Mouse (Mus musculus) intestine, embryonic 14.5 days (tissue): ENCODE results near the gene Naif1. TPM values are rescaled to one million over a fixed set of nuclear protein-coding genes. Genes with fewer than 3 reads are reported as not detected.
"Not testable (repeated sequence)": the region's sequence is repeated elsewhere in the genome, so short reads cannot be mapped to it uniquely, and the experiment has no call there.

ENCODE experiments used
- ATAC-seq: fragments of 200-750 bp; cut with Nextera tagmentation; replicated peaks from 2 replicates; pipeline ENCODE4 v1.8.0; 2017; ENCODE audit warnings: low read depth, moderate number of reproducible peaks, moderate TSS enrichment, moderate library complexity; ENCODE audit not compliant: low FRiP score, low TSS enrichment
- DNase-seq: peaks from one replicate; pipeline ENCODE4 v3.0.0-alpha.2; 2018; ENCODE audit warnings: low spot score
- H3K27ac ChIP-seq: fragments of 300-500 bp; sonication (generic); 2 replicates; pipeline ENCODE4 v1.5.1; 2014; ENCODE audit warnings: low read depth, mild to moderate bottlenecking, control low read depth
- H3K27me3 ChIP-seq: fragments of 300-500 bp; sonication (generic); replicated peaks from 2 replicates; pipeline ENCODE4 v1.6.1; 2014; ENCODE audit warnings: low read length, control low read depth; ENCODE audit not compliant: control insufficient read depth, insufficient read depth
- H3K36me3 ChIP-seq: fragments of 300-500 bp; sonication (generic); 2 replicates; pipeline ENCODE4 v1.6.1; 2014; ENCODE audit warnings: low read length, control low read depth; ENCODE audit not compliant: control insufficient read depth, insufficient read depth
- H3K4me1 ChIP-seq: fragments of 300-500 bp; sonication (generic); replicated peaks from 2 replicates; pipeline ENCODE4 v1.6.1; 2014; ENCODE audit warnings: low read length, control low read depth, mixed read lengths; ENCODE audit not compliant: control insufficient read depth, insufficient read depth
- H3K4me2 ChIP-seq: fragments of 300-500 bp; sonication (generic); 2 replicates; pipeline ENCODE4 v1.6.1; 2014; ENCODE audit warnings: low read length
- H3K4me3 ChIP-seq: fragments of 300-500 bp; sonication (generic); 2 replicates; pipeline ENCODE4 v1.5.1; 2014; ENCODE audit warnings: low read depth, low read length, control low read depth, mixed read lengths
- H3K9ac ChIP-seq: fragments of 300-500 bp; sonication (generic); 2 replicates; pipeline ENCODE4 v1.6.1; 2014; ENCODE audit warnings: mild to moderate bottlenecking, low read length
- H3K9me3 ChIP-seq: fragments of 300-500 bp; sonication (generic); 2 replicates; pipeline ENCODE4 v1.6.1; 2016; ENCODE audit warnings: low read length, control low read depth; ENCODE audit not compliant: control insufficient read depth
- WGBS: fragments of 180-500 bp; shearing (Covaris S2); extraction: QIAGEN DNeasy Blood & Tissue Kit; methylation state at CpG from one replicate; pipeline ENCODE4 v1.1.7; 2014; 5-methylcytosine and 5-hydroxymethylcytosine counted together
- polyA plus RNA-seq: library from polyadenylated mRNA; unstranded; fragments of >200 nt; fragmentation: Nextera tagmentation; extraction: Ambion mirVana; gene quantifications from 2 replicates; pipeline ENCODE4 v1.2.1, GENCODE M21; 2014

The Naif1 gene
- polyA plus RNA-seq, 1 experiment from 2014 or later: 6.0 TPM

GRCm38 (mm10) chr2:32458300-32458699, 8.0 kb downstream of the Naif1 start:
- H3K27me3 ChIP-seq: no peaks in the 10 kb centered on the region
- DNase-seq (no peak), ATAC-seq (no peak)
- H3K27ac ChIP-seq: no peak overlapping the region
- no peaks in the 10 kb centered on the region for H3K9me3 ChIP-seq
- H3K36me3 ChIP-seq: peaks cover 8% of the 10 kb centered on the region; the same call in 1 of the 2 replicates
- no peak overlapping the region for H3K4me3 ChIP-seq
- WGBS: 82% methylated on average over 2 of the region's 2 CpGs
- no peak overlapping the region for H3K9ac ChIP-seq
- H3K4me2 ChIP-seq: no peak overlapping the region
- 0 out of 2 replicates have a peak, but pooled peaks cover 5% of the 10 kb centered on the region for H3K4me1 ChIP-seq

GRCm38 (mm10) chr2:32459657-32460056, 9.4 kb downstream of the Naif1 start:
- no peak overlapping the region for H3K9ac ChIP-seq
- no peaks in the 10 kb centered on the region for H3K9me3 ChIP-seq
- ATAC-seq: no peak
- 96% methylated on average over 2 of the region's 2 CpGs for WGBS
- H3K4me2 ChIP-seq: no peak overlapping the region
- no peaks in the 10 kb centered on the region for H3K27me3 ChIP-seq
- H3K4me1 ChIP-seq: peaks cover 4% of the 10 kb centered on the region
- H3K27ac ChIP-seq: no peak overlapping the region
- no peak for DNase-seq
- no peak overlapping the region for H3K4me3 ChIP-seq
- peaks cover 8% of the 10 kb centered on the region; the same call in 1 of the 2 replicates for H3K36me3 ChIP-seq

- whole genome bisulfite sequencing: 74% methylated on average over 2 of the region's 2 CpGs
- Histone ChIP-seq H3K9ac (no peak overlapping the region), H3K4me2 (no peak overlapping the region), H3K4me3 (no peak overlapping the region), H3K27me3 (no peaks in the 10 kb centered on the region), H3K9me3 (no peaks in the 10 kb centered on the region), H3K27ac (0 out of 2 replicates have a peak overlapping the region, but pooled peaks have one; percentile 48), H3K36me3 (no peaks in the 10 kb centered on the region), H3K4me1 (peaks cover 10% of the 10 kb centered on the region)
- DNase-seq (no peak), ATAC-seq (no peak)
Measured at GRCm38 (mm10) chr2:32463773-32464172, 13.5 kb downstream of the Naif1 start.

GRCm38 (mm10) chr2:32464212-32464891, 14.1 kb downstream of the Naif1 start:
- DNase-seq (peak; percentile 67), ATAC-seq (peak; percentile 65)
- no peaks in the 10 kb centered on the region for H3K36me3 ChIP-seq
- H3K9me3 ChIP-seq: no peaks in the 10 kb centered on the region
- H3K4me2 ChIP-seq: 0 out of 2 replicates have a peak overlapping the region, but pooled peaks have one; percentile 0
- no peaks in the 10 kb centered on the region for H3K27me3 ChIP-seq
- H3K4me1 ChIP-seq: peaks cover 10% of the 10 kb centered on the region
- H3K27ac ChIP-seq: peak overlapping the region; percentile 48; the same call in 1 of the 2 replicates
- no peak overlapping the region for H3K9ac ChIP-seq
- no peak overlapping the region for H3K4me3 ChIP-seq
- WGBS: 27% methylated on average over 6 of the region's 6 CpGs

- peak; percentile 91 for ATAC-seq
- no peak overlapping the region for H3K9ac ChIP-seq
- no peaks in the 10 kb centered on the region for H3K36me3 ChIP-seq
- no peaks in the 10 kb centered on the region for H3K4me1 ChIP-seq
- WGBS: 72% methylated on average over 6 of the region's 6 CpGs
- no peaks in the 10 kb centered on the region for H3K9me3 ChIP-seq
- H3K27ac ChIP-seq: peak overlapping the region; percentile 9; the same call in 1 of the 2 replicates
- peak; percentile 69 for DNase-seq
- H3K4me3 ChIP-seq: no peak overlapping the region
- no peaks in the 10 kb centered on the region for H3K27me3 ChIP-seq
- H3K4me2 ChIP-seq: no peak overlapping the region
Measured at GRCm38 (mm10) chr2:32471001-32471680, 20.9 kb downstream of the Naif1 start.

- DNase-seq (no peak), ATAC-seq (peak; percentile 61; the same call in 1 of the 2 replicates)
- no peak overlapping the region for H3K4me2 ChIP-seq
- H3K4me1 ChIP-seq: no peaks in the 10 kb centered on the region
- H3K4me3 ChIP-seq: no peak overlapping the region
- no peak overlapping the region for H3K9ac ChIP-seq
- H3K9me3 ChIP-seq: no peaks in the 10 kb centered on the region
- H3K27ac ChIP-seq: peak overlapping the region; percentile 9; the same call in 1 of the 2 replicates
- no peaks in the 10 kb centered on the region for H3K27me3 ChIP-seq
- H3K36me3 ChIP-seq: no peaks in the 10 kb centered on the region
- WGBS: 80% methylated on average over 6 of the region's 6 CpGs
Measured at GRCm38 (mm10) chr2:32471681-32472061, 21.4 kb downstream of the Naif1 start.

GRCm38 (mm10) chr2:32475361-32475760, 25.1 kb downstream of the Naif1 start:
- 87% methylated on average over 4 of the region's 9 CpGs for WGBS
- H3K36me3 ChIP-seq: not testable (repeated sequence)

GRCm38 (mm10) chr2:32482351-32482750, 32.1 kb downstream of the Naif1 start:
- Histone ChIP-seq H3K27ac (no peak overlapping the region), H3K27me3 (no peaks in the 10 kb centered on the region), H3K9ac (no peak overlapping the region), H3K36me3 (no peaks in the 10 kb centered on the region), H3K4me3 (no peak overlapping the region), H3K4me1 (no peaks in the 10 kb centered on the region), H3K9me3 (peaks cover 9% of the 10 kb centered on the region; the same call in 1 of the 2 replicates), H3K4me2 (no peak overlapping the region)
- DNase-seq (no peak), ATAC-seq (no peak)
- WGBS: 92% methylated on average over 8 of the region's 8 CpGs

More at GRCm38 (mm10) chr2:32475361-32475760, 25.1 kb downstream of the Naif1 start:
- not testable (repeated sequence) for ATAC-seq, DNase-seq, H3K9ac ChIP-seq, H3K27me3 ChIP-seq, H3K27ac ChIP-seq, H3K9me3 ChIP-seq, H3K4me2 ChIP-seq, H3K4me3 ChIP-seq, H3K4me1 ChIP-seq
